Mouse (Mus musculus) hematopoietic stem cell, adult 5-6 weeks (primary cell): ENCODE data around the gene Ranbp17. TPM values are rescaled to one million over a fixed set of nuclear protein-coding genes. Genes with fewer than 3 reads are reported as not detected.
A peak's percentile ranks its signal among the peaks of the same experiment; 100 is the strongest.

Source experiments
- ATAC-seq, 2 experiments: fragments of 125-278 bp in 1 of 2; replicated peaks in 1 of 2; 2 replicates each; pipeline ENCODE4 v1.8.0; 2016 to 2017; ENCODE audit warnings: inconsistent platforms in 2 of 2, mild to moderate bottlenecking in 2 of 2, moderate number of reproducible peaks in 2 of 2, low read depth in 1 of 2, moderate TSS enrichment in 1 of 2; ENCODE audit not compliant: low FRiP score in 2 of 2, poor library complexity in 2 of 2, severe bottlenecking in 2 of 2, insufficient read depth in 1 of 2, low TSS enrichment in 1 of 2
- total RNA-seq: library from RNA; stranded (forward); fragments of 172-1452, 232-1000 nt; gene quantifications from 2 replicates; pipeline ENCODE4 v1.2.3, GENCODE M21; 2017

The Ranbp17 gene
- total RNA-seq, 1 experiment from 2014 or later, result 6.1 TPM

GRCm38 (mm10) chr11:33454069-33454468 lies 59.5 kb downstream of the Ranbp17 start:
- ATAC-seq, result no peak

DNA sequence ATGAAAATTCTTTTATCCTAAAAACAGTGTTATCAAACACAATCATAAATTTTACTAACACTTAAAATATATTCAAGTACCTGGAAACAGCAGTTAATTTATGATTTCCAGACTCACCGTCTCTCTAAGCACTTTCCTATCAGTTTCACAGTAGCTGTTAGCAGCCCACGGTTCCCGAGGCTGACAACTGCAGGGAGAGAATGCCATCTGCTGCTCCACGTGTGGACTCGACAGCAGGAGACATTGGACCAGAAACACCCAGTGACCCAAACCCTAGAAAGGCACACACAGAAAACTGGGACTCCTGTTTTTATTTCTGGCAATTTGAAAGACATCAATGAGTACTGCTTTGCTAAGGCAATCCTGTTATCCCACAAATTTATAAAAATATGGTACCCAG lies 79.7 kb downstream of the Ranbp17 start:
- ATAC-seq, result no peak

- ATAC-seq, result peak; percentile 56 to 75
These were observed 85.3 kb downstream of the Ranbp17 start for GRCm38 (mm10) chr11:33428238-33428637.

GRCm38 (mm10) chr11:33427789-33428188 lies 85.8 kb downstream of the Ranbp17 start:
- ATAC-seq, result peak; percentile 71 to 72

- no peak for ATAC-seq
These were observed 91.3 kb downstream of the Ranbp17 start for GRCm38 (mm10) chr11:33422226-33422625.

- no peak for ATAC-seq
These were observed 108.9 kb downstream of the Ranbp17 start for GRCm38 (mm10) chr11:33404651-33405050.

DNA sequence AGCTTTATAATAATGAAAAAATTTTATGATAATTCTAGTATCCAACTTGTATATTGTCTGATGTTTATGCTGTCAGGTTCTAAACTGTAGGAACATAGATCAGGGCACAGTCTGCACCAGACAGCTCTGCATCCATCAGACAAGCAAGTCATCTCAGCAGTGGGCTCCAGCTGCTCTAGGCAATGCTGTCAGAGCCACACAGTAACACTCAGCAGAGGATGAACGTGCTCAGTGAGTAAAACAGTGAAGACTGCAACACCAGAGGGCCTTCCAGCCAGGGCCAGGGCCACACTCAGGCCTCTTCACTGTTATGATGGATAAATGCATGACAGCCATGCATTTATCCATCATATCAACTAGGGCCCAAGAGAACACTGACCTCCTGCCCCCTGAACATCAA lies 114.2 kb downstream of the Ranbp17 start:
- no peak for ATAC-seq

DNA sequence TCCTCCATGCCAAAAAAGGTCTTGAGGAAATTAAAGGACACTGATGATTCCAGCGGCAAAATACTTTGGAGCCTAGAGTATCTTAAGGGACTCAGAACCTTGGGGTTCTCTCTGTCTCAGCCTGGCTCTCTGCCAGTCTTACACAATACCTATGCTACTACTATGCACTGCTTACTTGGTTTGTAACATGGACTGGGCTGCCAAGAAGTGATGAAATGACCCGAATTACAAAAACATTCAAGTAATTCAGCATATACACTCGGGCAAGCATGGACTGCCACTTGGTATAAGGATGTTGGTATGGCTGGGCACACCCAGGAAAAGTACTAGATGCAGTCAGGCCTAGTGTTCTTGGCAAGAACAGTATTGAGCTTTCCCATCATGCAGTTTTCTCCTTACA lies 114.8 kb downstream of the Ranbp17 start:
- ATAC-seq, result no peak

GRCm38 (mm10) chr11:33396275-33396674 lies 117.3 kb downstream of the Ranbp17 start:
- no peak for ATAC-seq

DNA sequence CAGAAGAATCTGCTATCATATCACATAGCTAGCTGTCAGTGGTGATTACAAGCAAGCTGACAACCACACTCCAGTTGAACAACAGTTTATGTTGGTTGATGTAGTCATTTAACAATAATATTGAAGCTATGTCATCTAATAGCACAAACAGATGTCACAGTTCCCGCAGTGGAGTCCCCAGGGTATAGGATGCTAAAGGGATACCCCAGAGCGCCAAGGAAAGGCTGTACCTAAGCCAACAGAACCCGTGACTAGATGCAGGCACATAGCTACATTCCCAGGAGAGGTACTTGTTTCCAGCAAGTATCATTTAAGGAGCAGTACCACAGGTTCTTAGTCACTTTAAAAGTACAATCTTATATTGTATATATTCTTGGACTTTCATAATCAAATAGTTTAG lies 119.5 kb downstream of the Ranbp17 start:
- no peak for ATAC-seq

- no peak for ATAC-seq
These were observed 124.9 kb downstream of the Ranbp17 start for GRCm38 (mm10) chr11:33388685-33389084.

- no peak for ATAC-seq
These were observed 151.7 kb downstream of the Ranbp17 start for GRCm38 (mm10) chr11:33361867-33362266.

DNA sequence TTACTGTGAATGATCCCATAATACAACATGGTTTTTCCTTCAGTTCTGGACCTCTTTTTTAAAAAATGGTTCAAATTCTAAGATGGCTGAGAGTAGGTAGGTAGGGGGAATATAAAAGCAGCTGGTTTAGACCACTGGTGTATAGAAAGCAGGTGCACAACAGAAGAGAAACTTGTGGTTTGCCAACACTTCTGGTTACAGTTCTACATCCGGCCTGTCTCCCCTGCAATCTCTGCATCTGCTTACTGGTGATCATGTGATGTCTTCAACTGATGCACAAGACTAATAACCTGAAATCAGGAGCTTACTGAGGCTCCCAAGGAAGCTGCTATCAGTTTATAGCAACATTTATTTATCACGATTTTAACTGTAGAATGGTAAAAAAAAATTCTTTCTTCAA lies 164.3 kb downstream of the Ranbp17 start:
- ATAC-seq, result no peak

DNA sequence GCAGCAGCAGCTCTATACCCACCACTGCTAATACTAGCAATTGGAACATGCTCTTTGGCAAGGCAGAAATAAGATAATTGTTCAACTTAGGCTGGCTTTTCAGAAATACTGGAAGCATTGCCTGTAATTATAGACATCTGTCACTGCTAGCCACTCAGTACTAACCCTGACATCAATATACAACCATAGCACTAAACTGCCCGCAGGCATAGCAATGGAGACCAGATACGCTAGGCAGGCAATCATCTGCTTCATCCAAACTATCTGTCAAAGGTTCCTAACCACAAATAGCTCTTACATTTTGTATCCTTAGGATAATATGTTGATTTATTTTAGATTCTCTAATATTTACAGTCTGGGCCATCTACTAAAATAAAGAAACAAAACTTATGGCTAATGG lies 171.5 kb downstream of the Ranbp17 start:
- ATAC-seq, result no peak

DNA sequence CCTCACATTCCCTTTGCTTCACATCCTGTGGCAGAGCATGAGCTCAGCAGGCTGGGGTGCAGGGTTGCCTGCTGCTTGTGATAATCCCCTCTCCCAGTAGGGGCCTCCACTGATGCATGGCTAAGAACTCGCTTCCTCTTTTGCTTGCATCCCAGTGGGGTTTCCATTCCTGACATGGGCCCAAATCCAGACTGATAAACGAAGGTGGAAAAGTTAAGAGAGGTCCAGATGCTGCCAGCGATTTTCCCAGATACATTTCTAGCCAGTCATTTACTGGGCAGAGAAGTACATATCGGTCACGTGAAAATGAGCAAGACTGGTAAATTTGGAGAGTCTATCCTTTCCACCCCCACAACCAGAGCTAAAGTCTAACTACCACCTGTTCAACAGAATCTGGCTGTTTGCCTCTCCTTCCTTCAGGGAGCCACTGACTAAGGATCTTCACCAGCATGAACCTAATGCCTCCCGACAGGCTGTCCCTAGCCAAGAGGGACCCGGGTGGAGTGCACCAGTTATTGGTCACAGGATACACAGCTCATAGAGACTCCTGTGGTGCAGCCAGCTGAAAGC lies 176.9 kb downstream of the Ranbp17 start:
- ATAC-seq, result peak; percentile 88 to 92

GRCm38 (mm10) chr11:33335616-33336015 lies 177.9 kb downstream of the Ranbp17 start:
- ATAC-seq, result no peak

GRCm38 (mm10) chr11:33332137-33332536 lies 181.4 kb downstream of the Ranbp17 start:
- ATAC-seq, result no peak

- no peak for ATAC-seq
These were observed 194.4 kb downstream of the Ranbp17 start for GRCm38 (mm10) chr11:33319006-33319611.

DNA sequence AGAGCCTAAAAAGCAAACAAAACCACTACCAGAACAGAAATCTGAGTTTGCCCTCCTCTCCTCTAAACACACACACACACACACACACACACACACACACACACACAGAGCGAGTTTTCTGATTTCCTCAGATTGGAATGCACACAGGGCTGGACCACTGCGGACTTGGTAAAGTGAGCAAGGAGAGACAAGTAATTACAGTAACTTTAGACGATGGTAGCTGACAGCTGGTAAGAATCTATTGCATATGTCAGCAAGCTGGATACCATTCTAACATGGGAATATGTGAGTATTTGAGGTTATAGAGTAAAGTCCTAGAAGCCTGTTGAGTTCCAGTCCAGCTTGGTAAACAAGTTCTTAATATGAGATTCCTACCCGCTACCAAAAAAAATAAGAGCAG lies 204.0 kb downstream of the Ranbp17 start:
- no peak for ATAC-seq
